Mouse (Mus musculus): ENCODE results near the gene Cpe.

DNA sequence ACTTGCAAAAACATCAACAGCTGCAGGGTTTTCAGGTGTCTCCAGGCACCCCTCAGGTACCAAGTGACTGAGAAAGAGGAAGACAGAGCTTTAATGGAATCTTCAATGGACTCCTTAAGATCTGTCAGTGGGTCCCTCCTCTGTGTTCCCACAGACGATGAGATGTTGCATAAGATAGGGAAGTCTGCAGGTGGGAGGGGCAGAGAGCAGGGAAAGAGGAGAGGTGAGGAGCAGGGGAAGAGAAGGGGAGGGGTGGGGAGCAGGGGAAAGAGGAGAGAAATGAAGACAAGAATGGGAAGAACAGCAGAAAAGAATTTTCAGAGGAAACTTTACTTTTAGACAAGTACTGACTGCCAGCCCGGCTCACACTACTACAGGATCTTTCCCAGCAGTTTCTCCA, 28.5 kb downstream of the Cpe start:
- TF ChIP-seq REST (IDR thresholded peaks at IDR 0.05; ENCODE audit: insufficient read depth, insufficient read length) (no peak), USF1 (IDR thresholded peaks at IDR 0.05; ENCODE audit: low read depth) (no peak), POLR2A (IDR thresholded peaks at IDR 0.05; ENCODE audit: insufficient read length, low read depth) (no peak), TCF12 (IDR thresholded peaks at IDR 0.05; ENCODE audit: insufficient read depth, poor library complexity, severe bottlenecking) (no peak), E2F4 (IDR thresholded peaks at IDR 0.05; ENCODE audit: insufficient read depth) (no peak), MYOD1 (IDR thresholded peaks at IDR 0.05; ENCODE audit: control insufficient read depth in 1 of 3, insufficient read length in 2 of 3, low read depth in 2 of 3) (no peak), MYOG (IDR thresholded peaks at IDR 0.05; ENCODE audit: control insufficient read depth in 1 of 3, insufficient read depth in 1 of 3, insufficient read length in 2 of 3, low read depth in 2 of 3) (no peak), MAX (IDR thresholded peaks at IDR 0.05; ENCODE audit: low read depth) (no peak), POLR2AphosphoS2 (IDR thresholded peaks at IDR 0.05; ENCODE audit: insufficient read length, low read depth) (no peak), TCF3 (IDR thresholded peaks at IDR 0.05; ENCODE audit: insufficient read length, low read depth) (no peak), CEBPB (IDR thresholded peaks at IDR 0.05; ENCODE audit: insufficient read depth, poor library complexity, severe bottlenecking) (no peak), SRF (IDR thresholded peaks at IDR 0.05; ENCODE audit: control insufficient read depth, insufficient read length, low read depth) (no peak)

Measured in myocyte (in vitro differentiated cells).